Mouse (Mus musculus): ENCODE measurements around the gene Kcnd2. TPM values are rescaled to one million over a fixed set of nuclear protein-coding genes. Genes with fewer than 3 reads are reported as not detected.

Kcnd2 gene
- total RNA-seq, 2 experiments from 2014 or later: 68.3 to 71.9 TPM

DNA sequence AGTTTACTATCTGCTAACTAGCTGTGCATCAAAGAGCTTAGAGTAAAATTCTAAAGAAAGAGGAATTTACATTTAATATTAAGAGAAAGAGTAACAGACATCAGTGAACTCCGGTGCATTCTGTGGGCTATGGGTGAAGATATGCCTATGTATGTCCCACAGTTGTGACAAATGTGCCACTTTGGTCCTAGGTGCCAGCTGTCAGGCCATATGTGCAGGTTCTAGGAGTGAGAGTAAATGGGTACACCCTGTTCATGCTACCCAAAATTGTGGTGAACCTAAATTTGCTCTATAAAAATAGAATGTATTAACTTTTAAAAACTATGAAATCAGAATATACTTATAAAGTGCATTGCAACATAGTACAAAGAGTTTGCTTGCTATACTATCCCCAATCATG is 215.8 kb downstream of the Kcnd2 start:
- H3K27ac ChIP-seq: no peak overlapping the region
- TF ChIP-seq CTCF (IDR thresholded peaks at IDR 0.05): no peak
- intact Hi-C loops (cut with DNase I): no loop called here

DNA sequence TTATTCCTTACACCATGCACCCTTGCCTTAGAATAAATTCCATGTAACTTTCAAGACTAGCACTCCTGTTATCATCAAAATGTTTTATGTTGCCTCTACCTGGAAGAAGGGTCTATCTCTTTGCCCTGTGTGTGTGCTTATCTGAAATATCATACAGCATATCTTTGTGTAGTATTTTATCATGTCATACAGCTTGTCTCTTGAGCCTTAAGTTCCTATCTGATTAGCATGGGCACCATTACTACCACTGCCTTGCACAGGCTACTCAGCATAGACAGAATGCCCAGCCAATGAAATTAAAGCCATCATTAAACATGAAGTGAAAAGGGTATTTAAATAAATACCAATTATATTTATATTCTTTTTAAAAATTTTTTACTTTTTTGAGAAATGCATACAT is 249.4 kb downstream of the Kcnd2 start:
- no peak for TF ChIP-seq CTCF (IDR thresholded peaks at IDR 0.05)
- intact Hi-C loops (cut with DNase I): no loop called here
- Histone ChIP-seq H3K4me3 (no peak overlapping the region), H3K27ac (no peak overlapping the region)
- DNase-seq (ENCODE audit: extremely low spot score in 1 of 2, low spot score in 2 of 2): no peak

More for the DNA sequence above, 215.8 kb downstream of the Kcnd2 start:
- H3K4me3 ChIP-seq: no peak overlapping the region
- no peak for DNase-seq (ENCODE audit: extremely low spot score in 1 of 2, low spot score in 2 of 2)

DNA sequence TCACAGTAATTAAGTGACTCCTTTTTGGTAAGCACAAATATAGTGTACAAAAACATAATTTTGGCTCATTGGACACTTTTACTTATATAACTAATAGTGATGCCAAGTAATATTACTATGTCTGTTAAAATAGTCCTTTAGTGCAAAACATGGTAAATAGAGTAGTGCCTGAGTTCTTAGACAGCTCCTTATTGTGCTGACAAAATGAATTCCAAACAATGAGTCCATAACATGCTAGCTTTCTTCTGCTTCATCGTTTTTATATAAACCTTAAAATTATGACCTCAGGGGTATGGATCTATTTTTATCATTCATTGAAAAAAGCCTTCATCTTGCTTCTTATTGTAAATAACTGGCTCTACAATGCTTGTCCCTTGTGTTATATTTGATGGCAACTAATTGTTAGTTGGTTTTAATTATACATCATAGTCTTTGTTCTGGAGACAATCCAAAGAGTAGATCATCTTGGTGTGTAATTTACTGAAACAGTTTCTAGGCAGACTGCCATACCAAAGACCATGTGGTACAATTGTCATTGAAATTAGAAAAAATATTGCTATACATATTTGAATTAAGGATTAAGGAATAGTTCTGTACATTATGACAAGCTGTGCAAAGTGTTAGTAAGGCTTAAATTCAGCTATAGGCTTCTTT is 256.7 kb downstream of the Kcnd2 start:
- H3K27ac ChIP-seq: no peak overlapping the region
- intact Hi-C loops (cut with DNase I): no loop called here
- no peak overlapping the region for H3K4me3 ChIP-seq
- no peak for TF ChIP-seq CTCF (IDR thresholded peaks at IDR 0.05)
- no peak for DNase-seq (ENCODE audit: extremely low spot score in 1 of 2, low spot score in 2 of 2)

- no peak for TF ChIP-seq CTCF (IDR thresholded peaks at IDR 0.05)
- no peak overlapping the region for H3K27ac ChIP-seq
- H3K4me3 ChIP-seq: no peak overlapping the region
- DNase-seq (ENCODE audit: extremely low spot score in 1 of 2, low spot score in 2 of 2): no peak
- intact Hi-C loops (cut with DNase I): no loop called here
Measured at GRCm38 (mm10) chr6:21482714-21483113, 267.4 kb downstream of the Kcnd2 start.

- TF ChIP-seq CTCF (IDR thresholded peaks at IDR 0.05): no peak
- DNase-seq (ENCODE audit: extremely low spot score in 1 of 2, low spot score in 2 of 2): no peak
- Histone ChIP-seq H3K4me3 (no peak overlapping the region), H3K27ac (no peak overlapping the region)
- intact Hi-C loops (cut with DNase I): no loop called here
Measured at GRCm38 (mm10) chr6:21488536-21488935, 273.2 kb downstream of the Kcnd2 start.

DNA sequence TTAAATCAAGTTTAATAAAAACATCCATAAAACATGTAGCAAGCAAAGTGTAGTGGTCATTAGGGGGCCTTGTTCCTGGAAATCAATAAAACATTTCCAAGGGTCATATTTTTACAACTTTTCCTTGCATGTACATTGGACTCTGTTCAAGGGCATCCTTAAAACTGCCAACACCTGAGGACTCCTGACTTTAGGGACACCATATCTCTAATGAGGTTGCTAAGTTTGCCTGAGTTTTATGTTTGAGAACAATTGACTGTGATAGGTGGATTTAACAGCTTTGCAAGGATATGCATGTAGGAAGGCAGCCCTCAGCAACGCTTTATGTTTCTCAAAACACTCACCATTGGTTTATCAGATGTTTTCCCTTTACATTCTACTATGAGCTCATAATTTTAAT is 287.6 kb downstream of the Kcnd2 start:
- no peak for DNase-seq (ENCODE audit: extremely low spot score in 1 of 2, low spot score in 2 of 2)
- no peak for TF ChIP-seq CTCF (IDR thresholded peaks at IDR 0.05)
- Histone ChIP-seq H3K27ac (no peak overlapping the region), H3K4me3 (no peak overlapping the region)
- intact Hi-C loops (cut with DNase I): no loop called here

DNA sequence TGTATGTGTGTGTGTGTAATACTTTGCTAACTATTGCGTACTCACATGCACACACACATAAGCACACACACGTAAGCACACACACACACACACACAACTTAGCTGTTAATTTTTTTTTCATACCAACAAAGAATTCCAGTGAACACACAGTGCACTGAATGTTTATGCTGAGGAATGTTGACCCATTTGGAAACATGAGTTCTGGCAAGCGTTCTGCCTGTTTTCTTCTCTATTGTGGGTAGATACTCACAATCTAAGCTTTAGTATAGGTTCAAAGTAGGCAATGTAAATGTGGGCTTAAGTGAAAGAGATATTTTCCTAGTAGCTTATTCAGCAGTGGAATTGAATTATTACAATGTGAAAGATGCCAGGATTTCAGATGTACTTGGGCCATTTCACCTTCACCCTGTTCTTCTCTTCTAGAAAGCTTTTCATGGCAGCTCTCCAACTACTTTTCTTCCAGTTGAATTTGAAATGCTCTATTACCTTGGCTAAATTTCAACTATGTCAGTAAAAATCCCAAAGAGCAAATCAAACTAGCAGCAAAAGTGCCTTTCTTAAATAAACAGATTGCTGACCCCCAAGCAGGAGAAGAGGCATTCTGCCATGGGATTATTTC is 295.4 kb downstream of the Kcnd2 start:
- no peak for TF ChIP-seq CTCF (IDR thresholded peaks at IDR 0.05)
- Histone ChIP-seq H3K4me3 (no peak overlapping the region), H3K27ac (no peak overlapping the region)
- intact Hi-C loops (cut with DNase I): no loop called here
- DNase-seq (ENCODE audit: extremely low spot score in 1 of 2, low spot score in 2 of 2): no peak

GRCm38 (mm10) chr6:21520351-21520750 is 305.0 kb downstream of the Kcnd2 start:
- intact Hi-C loops (cut with DNase I): no loop called here
- no peak overlapping the region for H3K27ac ChIP-seq
- no peak for TF ChIP-seq CTCF (IDR thresholded peaks at IDR 0.05)
- no peak overlapping the region for H3K4me3 ChIP-seq
- DNase-seq (ENCODE audit: extremely low spot score in 1 of 2, low spot score in 2 of 2): no peak

GRCm38 (mm10) chr6:21527489-21528074 is 312.3 kb downstream of the Kcnd2 start:
- H3K4me3 ChIP-seq: no peak overlapping the region
- intact Hi-C loops (cut with DNase I): no loop called here
- no peak overlapping the region for H3K27ac ChIP-seq
- no peak for DNase-seq (ENCODE audit: extremely low spot score in 1 of 2, low spot score in 2 of 2)
- TF ChIP-seq CTCF (IDR thresholded peaks at IDR 0.05): no peak

- Histone ChIP-seq H3K4me3 (no peak overlapping the region), H3K27ac (no peak overlapping the region)
- no peak for DNase-seq (ENCODE audit: extremely low spot score in 1 of 2, low spot score in 2 of 2)
- no peak; the same call in none of the 2 replicates for TF ChIP-seq CTCF (IDR thresholded peaks at IDR 0.05)
- intact Hi-C loops (cut with DNase I): loop anchor here (2.0 to 5.0 kb wide), 3 partner anchors 117 to 692 kb away; partner anchors contain the start of gene Kcnd2
Measured at GRCm38 (mm10) chr6:21534009-21534408, 318.7 kb downstream of the Kcnd2 start.

DNA sequence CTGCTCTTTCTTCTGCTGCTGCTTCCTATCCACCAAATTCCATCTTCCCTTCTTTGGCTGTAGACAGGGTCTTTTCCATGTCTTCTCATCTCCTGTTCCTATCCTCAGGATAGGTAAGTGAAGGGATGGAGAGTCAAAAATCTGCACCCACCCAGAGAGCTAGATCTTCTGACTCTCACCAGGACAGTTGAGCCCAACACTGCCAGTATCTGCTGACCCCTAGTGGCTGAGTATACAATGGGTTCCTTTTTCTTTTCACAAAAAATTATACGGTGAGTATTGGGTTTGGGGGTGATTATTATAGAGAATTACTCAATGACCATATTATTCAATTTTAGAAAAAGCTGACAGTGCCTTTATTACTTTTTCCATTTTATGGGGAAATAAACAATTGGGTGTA is 319.5 kb downstream of the Kcnd2 start:
- H3K4me3 ChIP-seq: no peak overlapping the region
- intact Hi-C loops (cut with DNase I): loop anchor here (2.0 to 5.0 kb wide), 4 partner anchors 118 to 693 kb away; partner anchors contain the start of gene Kcnd2
- DNase-seq (ENCODE audit: extremely low spot score in 1 of 2, low spot score in 2 of 2): no peak
- TF ChIP-seq CTCF (IDR thresholded peaks at IDR 0.05): peak; percentile 78
- H3K27ac ChIP-seq: no peak overlapping the region

DNA sequence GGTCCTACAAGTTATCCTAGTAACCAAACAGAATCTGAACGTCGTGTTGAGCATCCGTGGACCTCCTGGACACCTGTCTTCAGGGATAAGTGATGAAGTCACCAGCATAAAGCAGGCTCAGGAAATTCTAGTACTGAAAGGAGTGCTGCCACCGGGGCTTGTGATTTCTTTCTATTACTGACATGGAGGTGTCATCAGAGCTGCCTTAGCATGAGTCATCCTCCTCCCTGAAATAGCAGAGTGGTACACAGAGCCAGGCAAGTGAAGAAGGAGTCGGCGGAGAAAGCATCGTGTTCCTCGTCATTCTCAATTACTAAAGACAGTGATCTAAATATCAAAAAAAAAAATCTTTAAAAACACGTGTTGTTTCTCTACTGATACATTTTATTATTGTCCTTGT is 336.2 kb downstream of the Kcnd2 start:
- Histone ChIP-seq H3K27ac (peak overlapping the region; percentile 68; the same call in 1 of the 2 replicates), H3K4me3 (no peak overlapping the region)
- DNase-seq (ENCODE audit: extremely low spot score in 1 of 2, low spot score in 2 of 2): peak; percentile 29 to 42
- no peak for TF ChIP-seq CTCF (IDR thresholded peaks at IDR 0.05)
- intact Hi-C loops (cut with DNase I): loop anchor here (5.0 kb wide), 1 partner anchor 134 kb away; no protein-coding TSS in a partner anchor

All from left cerebral cortex, adult 2 months (tissue).